Mouse (Mus musculus) hindbrain, embryonic 11.5 days (tissue): ENCODE data around the gene Igfals. TPM values are rescaled to one million over a fixed set of nuclear protein-coding genes. Genes with fewer than 3 reads are reported as not detected.

ENCODE experiments used
- ATAC-seq: fragments of 200-750 bp; cut with Nextera tagmentation; 2 replicates; pipeline ENCODE4 v1.8.0; 2017; ENCODE audit warnings: mild to moderate bottlenecking, moderate TSS enrichment, moderate library complexity; ENCODE audit not compliant: low FRiP score
- DNase-seq: peaks from one replicate; pipeline ENCODE4 v3.0.0-alpha.2; 2015; ENCODE audit warnings: low spot score
- H3K27ac ChIP-seq: fragments of 300-500 bp; sonication (generic); 2 replicates; pipeline ENCODE4 v1.5.1; 2014; ENCODE audit warnings: mild to moderate bottlenecking, low read depth, low read length
- H3K27me3 ChIP-seq: fragments of 300-500 bp; sonication (generic); 2 replicates; pipeline ENCODE4 v1.6.1; 2014; ENCODE audit warnings: mild to moderate bottlenecking, low read length, moderate library complexity, mixed read lengths; ENCODE audit not compliant: control insufficient read depth, insufficient read depth
- H3K36me3 ChIP-seq: fragments of 300-500 bp; sonication (generic); 2 replicates; pipeline ENCODE4 v1.6.1; 2014; ENCODE audit warnings: mild to moderate bottlenecking, low read length, moderate library complexity, mixed read lengths; ENCODE audit not compliant: control insufficient read depth, insufficient read depth
- H3K4me1 ChIP-seq: fragments of 300-500 bp; sonication (generic); replicated peaks from 2 replicates; pipeline ENCODE4 v1.6.1; 2014; ENCODE audit warnings: low read length, mixed read lengths; ENCODE audit not compliant: control insufficient read depth, insufficient read depth
- H3K4me2 ChIP-seq: fragments of 300-500 bp; sonication (generic); replicated peaks from 2 replicates; pipeline ENCODE4 v1.6.1; 2014; ENCODE audit warnings: mild to moderate bottlenecking, low read depth, low read length
- H3K4me3 ChIP-seq: fragments of 300-500 bp; sonication (generic); 2 replicates; pipeline ENCODE4 v1.5.1; 2014; ENCODE audit warnings: low read depth, low read length
- H3K9ac ChIP-seq: fragments of 300-500 bp; sonication (generic); 2 replicates; pipeline ENCODE4 v1.6.1; 2014; ENCODE audit warnings: low read depth, low read length
- H3K9me3 ChIP-seq: fragments of 300-500 bp; sonication (generic); 2 replicates; pipeline ENCODE4 v1.6.1; 2016; ENCODE audit warnings: low read length; ENCODE audit not compliant: control insufficient read depth
- WGBS: fragments of 180-500 bp; shearing (Covaris S2); extraction: QIAGEN DNeasy Blood & Tissue Kit; methylation state at CpG from one replicate; pipeline ENCODE4 v1.1.7; 2014; 5-methylcytosine and 5-hydroxymethylcytosine counted together
- polyA plus RNA-seq: library from polyadenylated mRNA; unstranded; fragments of >200 nt; fragmentation: Nextera tagmentation; extraction: Ambion mirVana; gene quantifications from 2 replicates; pipeline ENCODE4 v1.2.1, GENCODE M21; 2014

The Igfals gene
- polyA plus RNA-seq, 1 experiment from 2014 or later = 0.12 TPM

DNA sequence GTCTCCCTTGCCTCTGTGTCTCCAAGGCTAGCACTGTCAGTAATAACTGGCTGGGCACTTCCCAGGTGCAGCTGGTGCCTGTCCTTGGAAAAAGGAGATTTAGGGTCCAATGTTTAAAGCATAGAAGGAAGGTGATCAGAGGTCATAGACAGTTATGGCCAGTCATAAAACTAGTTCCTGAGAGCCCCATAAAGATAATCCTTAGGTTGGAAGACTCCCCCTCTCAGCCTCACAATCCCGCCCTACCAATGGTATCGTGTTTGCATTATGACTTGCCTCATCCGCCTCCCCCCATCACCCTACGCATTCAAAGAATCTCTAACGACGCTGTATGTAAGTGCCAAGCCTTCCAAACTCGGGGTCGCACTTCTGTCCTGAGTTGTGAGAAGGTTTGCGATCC is 21.3 kb upstream of the Igfals start:
- Histone ChIP-seq H3K27ac (no peak overlapping the region), H3K4me2 (no peak overlapping the region), H3K4me3 (no peak overlapping the region), H3K36me3 (no peaks in the 10 kb centered on the region), H3K9me3 (no peaks in the 10 kb centered on the region), H3K9ac (no peak overlapping the region), H3K27me3 (no peaks in the 10 kb centered on the region), H3K4me1 (no peaks in the 10 kb centered on the region)
- DNase-seq (no peak), ATAC-seq (no peak)
- WGBS = 55% methylated on average over 9 of the region's 9 CpGs

DNA sequence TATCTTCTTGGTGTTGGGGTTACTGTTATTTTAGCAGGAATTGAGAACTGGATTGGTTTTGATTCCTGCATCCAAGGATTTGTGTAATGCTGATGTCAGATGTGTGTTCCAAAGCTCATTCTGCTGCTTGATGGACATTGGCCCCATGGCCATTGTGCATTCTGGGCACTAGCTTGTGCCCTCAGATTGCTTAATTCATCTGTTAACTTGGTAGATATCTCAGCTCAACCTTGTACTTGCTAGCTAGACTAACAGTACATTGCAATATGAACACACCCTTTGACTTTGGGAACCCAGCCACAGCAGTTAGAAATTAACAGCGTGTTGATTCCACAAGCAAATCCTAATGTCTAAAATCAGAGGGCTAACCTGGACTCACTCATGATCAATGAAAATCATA is 18.4 kb upstream of the Igfals start:
- DNase-seq (no peak), ATAC-seq (no peak)
- no peak overlapping the region for H3K4me3 ChIP-seq
- 100% methylated on average over 1 of the region's 1 CpGs for WGBS
- H3K4me1 ChIP-seq = no peaks in the 10 kb centered on the region
- H3K27ac ChIP-seq = no peak overlapping the region
- no peaks in the 10 kb centered on the region for H3K36me3 ChIP-seq
- no peaks in the 10 kb centered on the region for H3K9me3 ChIP-seq
- no peak overlapping the region for H3K9ac ChIP-seq
- H3K27me3 ChIP-seq = peaks cover 3% of the 10 kb centered on the region; the same call in 1 of the 2 replicates
- H3K4me2 ChIP-seq = no peak overlapping the region

DNA sequence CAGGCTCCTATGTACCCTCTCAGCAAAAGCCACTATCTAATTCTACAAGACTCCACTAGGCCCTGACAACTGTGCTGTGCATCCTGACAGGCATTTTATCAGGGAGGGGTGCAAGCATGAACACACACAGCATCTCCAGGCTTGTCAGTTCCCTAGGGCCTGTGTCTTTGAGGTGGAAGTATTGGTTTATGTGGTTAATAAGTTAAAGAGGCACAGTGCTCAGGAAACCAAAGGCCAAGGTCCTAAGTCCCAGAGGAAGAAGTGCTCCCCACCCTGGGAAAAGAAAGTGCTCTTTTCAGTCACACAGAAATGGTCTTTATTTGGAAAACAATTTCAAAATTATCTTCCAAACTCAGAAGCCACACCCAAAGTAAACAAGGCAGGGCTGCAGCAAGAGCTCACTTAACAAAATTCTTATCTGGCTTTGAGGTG is 17.2 kb upstream of the Igfals start:
- no peak for ATAC-seq

DNA sequence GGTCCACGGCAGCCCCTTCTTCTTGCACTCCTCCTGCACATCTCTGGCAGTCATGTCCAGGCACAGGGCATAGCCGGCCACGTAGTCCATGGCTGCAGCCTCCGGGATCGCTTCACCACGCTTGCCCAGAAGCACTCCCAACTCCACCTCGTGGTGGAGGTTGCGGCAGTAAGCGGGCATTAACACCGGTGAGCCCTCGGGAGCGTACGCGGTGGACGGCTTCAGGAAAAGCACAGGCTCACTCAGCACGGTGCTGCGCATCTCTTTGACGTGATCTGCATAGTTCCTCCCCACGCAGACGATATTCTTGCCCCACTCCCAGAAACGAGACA is 16.1 kb upstream of the Igfals start:
- Histone ChIP-seq H3K4me3 (peak overlapping the region; percentile 76), H3K4me1 (no peaks in the 10 kb centered on the region), H3K4me2 (peak overlapping the region; percentile 72), H3K9me3 (no peaks in the 10 kb centered on the region), H3K9ac (peak overlapping the region; percentile 62), H3K27me3 (peaks cover 3% of the 10 kb centered on the region; the same call in 1 of the 2 replicates), H3K27ac (peak overlapping the region; percentile 90), H3K36me3 (no peaks in the 10 kb centered on the region)
- under 1% methylated on average over 21 of the region's 21 CpGs for WGBS
- no peak for DNase-seq
- ATAC-seq = peak; percentile 60

More for the DNA sequence above, 17.2 kb upstream of the Igfals start:
- no peak for DNase-seq
- peaks cover 3% of the 10 kb centered on the region; the same call in 1 of the 2 replicates for H3K27me3 ChIP-seq
- no peak overlapping the region for H3K27ac ChIP-seq
- no peaks in the 10 kb centered on the region for H3K4me1 ChIP-seq
- no peaks in the 10 kb centered on the region for H3K36me3 ChIP-seq
- H3K9ac ChIP-seq = no peak overlapping the region
- H3K4me2 ChIP-seq = no peak overlapping the region
- H3K9me3 ChIP-seq = no peaks in the 10 kb centered on the region
- H3K4me3 ChIP-seq = no peak overlapping the region

DNA sequence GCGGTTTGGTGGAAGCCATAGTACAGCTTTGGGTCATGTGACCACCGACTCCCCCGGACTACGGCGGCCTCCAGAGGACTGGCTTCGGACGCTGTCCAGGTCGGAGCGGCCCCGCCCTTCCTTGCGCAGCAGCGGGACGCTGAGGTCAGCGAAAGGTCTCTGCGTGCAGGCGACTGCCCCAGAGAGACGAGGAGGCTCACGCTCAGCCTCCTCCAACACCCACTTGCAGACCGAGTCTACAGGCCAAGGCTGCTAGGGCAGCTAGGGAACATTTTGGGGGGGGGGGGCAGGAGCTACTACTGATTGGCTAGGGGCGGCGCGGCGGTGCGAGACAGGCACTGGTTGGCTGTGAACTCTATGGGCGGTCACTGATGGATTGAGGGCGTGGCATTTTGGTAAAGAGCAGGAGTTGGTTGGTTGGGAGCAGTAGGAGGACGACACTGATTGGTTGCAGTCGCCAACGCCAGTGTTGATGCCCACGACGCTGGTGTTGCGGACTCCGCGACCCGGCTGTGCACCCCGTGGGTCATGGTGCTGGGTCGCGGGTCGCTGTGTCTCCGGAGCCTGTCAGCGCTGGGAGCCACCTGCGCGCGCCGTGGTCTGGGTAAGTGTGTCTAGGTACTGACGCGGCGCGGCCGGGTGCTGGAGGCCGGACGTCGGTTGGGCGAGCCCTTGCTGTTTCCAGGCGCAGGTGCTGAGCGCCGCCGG is 15.6 kb upstream of the Igfals start, which contains the start of gene Fahd1:
Gene Fahd1 (minus strand): TSS at position 300 of the 708 bp plus-strand sequence.
- H3K4me1 ChIP-seq = no peaks in the 10 kb centered on the region
- DNase-seq (peak; percentile 96), ATAC-seq (peak; percentile 100)
- H3K27ac ChIP-seq = peak within 1 kb of the TSS; percentile 90
- no peaks in the 10 kb centered on the region for H3K36me3 ChIP-seq
- H3K27me3 ChIP-seq = peaks cover 3% of the 10 kb centered on the region; the same call in 1 of the 2 replicates
- H3K9me3 ChIP-seq = no peaks in the 10 kb centered on the region
- peak within 1 kb of the TSS; percentile 72 for H3K4me2 ChIP-seq
- 0% methylated on average over 58 of the region's 58 CpGs for WGBS
- peak within 1 kb of the TSS; percentile 76 for H3K4me3 ChIP-seq
- peak within 1 kb of the TSS; percentile 62 for H3K9ac ChIP-seq

DNA sequence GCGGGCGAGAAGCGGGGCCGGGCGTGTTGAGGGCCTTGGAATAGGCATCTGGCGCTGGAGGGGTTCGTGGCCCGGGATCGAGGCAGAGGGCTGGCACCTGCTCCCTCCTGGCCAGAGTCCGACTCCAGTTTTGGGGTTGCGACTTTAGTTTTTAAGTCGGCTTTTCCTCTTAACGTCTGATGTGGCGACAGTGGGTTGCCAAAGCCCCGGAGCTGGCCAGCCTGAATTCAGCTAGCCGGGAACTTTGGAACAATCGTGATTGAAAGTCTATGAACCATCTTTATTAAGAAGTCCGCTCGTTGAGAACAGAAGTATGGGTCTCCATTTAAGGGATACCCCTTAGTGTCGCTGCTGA is 15.0 kb upstream of the Igfals start:
- Histone ChIP-seq H3K27ac (no peak overlapping the region; the same call in 1 of the 2 replicates), H3K4me3 (peak overlapping the region; percentile 76), H3K9me3 (no peaks in the 10 kb centered on the region), H3K36me3 (no peaks in the 10 kb centered on the region), H3K9ac (peak overlapping the region; percentile 48), H3K27me3 (peaks cover 3% of the 10 kb centered on the region; the same call in 1 of the 2 replicates), H3K4me1 (no peaks in the 10 kb centered on the region), H3K4me2 (peak overlapping the region; percentile 72)
- 1% methylated on average over 20 of the region's 20 CpGs for WGBS
- ATAC-seq (no peak; the same call in 1 of the 2 replicates), DNase-seq (no peak)

DNA sequence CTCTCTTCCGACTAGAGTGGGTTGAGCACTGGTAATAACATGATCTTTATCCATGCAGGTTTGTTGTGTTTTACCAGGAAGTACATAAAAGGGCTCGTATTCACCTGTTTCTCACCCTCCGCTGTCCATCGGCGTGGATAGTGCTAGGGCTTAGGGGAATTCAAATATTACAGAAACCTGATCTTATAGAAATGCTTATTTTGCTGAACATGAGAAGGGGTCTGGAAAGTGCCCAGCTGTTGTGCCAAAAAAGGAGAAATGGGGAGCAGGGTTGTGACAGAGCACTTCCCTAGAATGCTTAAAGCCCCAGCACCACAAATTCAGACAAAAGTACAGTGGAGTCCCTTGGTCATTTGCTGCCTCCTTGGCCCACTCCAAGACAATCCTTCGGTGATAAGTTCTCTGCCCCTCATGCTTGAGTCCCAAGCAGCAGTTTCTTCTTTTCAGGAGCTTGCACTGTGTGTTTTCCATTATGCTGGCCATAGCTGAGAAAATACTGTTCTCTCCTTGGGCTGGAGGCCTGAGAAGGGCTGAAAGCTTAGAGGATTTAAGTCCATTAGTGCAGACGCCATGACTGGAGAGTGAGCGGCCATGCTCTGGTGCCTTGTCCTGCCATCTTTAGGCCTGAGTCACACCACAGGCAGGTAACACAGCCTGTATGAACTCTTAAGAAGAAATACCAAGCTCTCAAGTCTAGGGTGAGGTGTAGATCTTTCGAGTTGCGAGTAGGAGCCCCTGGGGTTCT is 14.2 kb upstream of the Igfals start:
- no peak overlapping the region; the same call in 1 of the 2 replicates for H3K4me2 ChIP-seq
- ATAC-seq (no peak), DNase-seq (no peak)
- 82% methylated on average over 10 of the region's 10 CpGs for WGBS
- peak overlapping the region; percentile 76; the same call in 1 of the 2 replicates for H3K4me3 ChIP-seq
- no peaks in the 10 kb centered on the region for H3K9me3 ChIP-seq
- no peaks in the 10 kb centered on the region for H3K4me1 ChIP-seq
- H3K27ac ChIP-seq = no peak overlapping the region
- H3K36me3 ChIP-seq = no peaks in the 10 kb centered on the region
- no peak overlapping the region for H3K9ac ChIP-seq
- H3K27me3 ChIP-seq = peaks cover 3% of the 10 kb centered on the region; the same call in 1 of the 2 replicates

DNA sequence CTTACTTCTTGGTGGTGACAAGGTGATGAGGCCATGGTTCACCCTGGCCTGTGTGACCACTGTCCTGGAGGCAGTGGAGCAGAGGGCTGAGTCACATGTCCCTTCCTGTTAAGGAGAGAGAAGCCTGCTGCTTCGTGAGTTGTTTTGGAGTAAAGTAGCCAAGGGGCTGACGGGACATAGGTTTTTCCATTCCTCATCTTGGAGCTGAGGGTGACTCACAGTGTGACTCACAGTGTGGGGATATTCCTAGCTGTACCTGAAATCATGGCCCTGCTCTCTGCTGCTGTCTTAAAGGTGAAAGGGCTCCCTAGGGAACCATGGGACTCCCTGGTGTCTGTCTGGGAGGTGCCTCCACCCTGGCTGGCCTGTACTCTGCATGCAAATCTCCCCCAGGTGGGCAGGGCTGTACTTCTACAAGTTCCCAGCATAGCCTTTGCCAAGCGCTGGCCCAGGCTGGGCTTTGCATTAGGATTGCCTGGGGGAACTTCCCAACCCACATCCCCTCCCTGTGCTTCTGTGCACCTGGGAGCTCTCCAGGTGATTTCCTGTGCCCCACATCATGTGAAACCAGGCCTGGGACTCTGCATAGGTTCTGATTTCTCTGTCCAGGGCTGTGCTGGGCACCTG is 9.8 kb upstream of the Igfals start:
- no peaks in the 10 kb centered on the region for H3K36me3 ChIP-seq
- H3K4me1 ChIP-seq = no peaks in the 10 kb centered on the region
- no peak overlapping the region for H3K9ac ChIP-seq
- no peak overlapping the region for H3K4me3 ChIP-seq
- whole genome bisulfite sequencing = 80% methylated on average over 3 of the region's 3 CpGs
- ATAC-seq (no peak), DNase-seq (no peak)
- no peak overlapping the region for H3K27ac ChIP-seq
- no peak overlapping the region for H3K4me2 ChIP-seq
- H3K27me3 ChIP-seq = peaks cover 3% of the 10 kb centered on the region; the same call in 1 of the 2 replicates
- H3K9me3 ChIP-seq = no peaks in the 10 kb centered on the region
